Mouse (Mus musculus): ENCODE data around the gene Ksr1. TPM values are rescaled to one million over a fixed set of nuclear protein-coding genes. Genes with fewer than 3 reads are reported as not detected.

Ksr1 gene
- total and polyA plus RNA-seq, 3 experiments = 22.5 to 73.1 (median 61.2) TPM

DNA sequence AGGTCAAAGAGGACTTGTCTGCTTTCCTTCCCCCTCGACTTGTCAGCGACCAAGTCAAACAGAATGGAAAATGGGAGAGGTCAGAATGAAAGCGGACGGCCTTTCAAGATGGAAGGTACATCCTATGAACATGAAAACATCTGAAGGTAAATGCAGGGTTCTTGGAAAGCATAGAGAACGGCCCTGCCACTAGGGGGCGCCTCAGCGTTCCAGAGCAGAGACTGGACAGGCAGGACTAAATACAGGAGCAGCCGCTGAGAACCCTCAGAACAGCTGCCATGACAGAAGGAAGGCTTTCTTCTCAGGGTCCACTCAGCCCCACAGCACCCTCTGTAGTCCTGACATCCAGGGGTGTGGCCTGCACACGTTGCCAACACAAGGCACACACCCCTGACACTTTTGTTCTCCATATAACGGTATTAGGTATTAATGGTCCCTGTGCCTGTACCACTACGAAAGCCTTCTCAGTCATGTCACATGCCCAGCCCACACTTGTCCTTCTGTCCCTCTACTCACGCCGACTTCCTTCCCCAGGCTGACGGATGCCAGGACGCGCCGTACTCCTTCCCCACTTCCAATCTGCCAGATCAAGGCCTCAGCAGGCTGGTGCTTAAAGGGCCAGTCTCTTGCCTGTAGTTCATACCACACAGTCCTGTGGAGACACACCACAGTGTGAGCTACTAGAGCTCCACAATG, 126.2 kb downstream of the Ksr1 start:
- peak; percentile 54 for DNase-seq (ENCODE audit: extremely low read depth)
- Histone ChIP-seq H3K4me3 (replicated peaks in 1 of 3; ENCODE audit: low read depth in 2 of 3, low read length in 2 of 3, poor library complexity in 1 of 3) (no peak overlapping the region), H3K9me3 (replicated peaks; ENCODE audit: low read length) (no peaks in the 10 kb centered on the region), H3K9ac (ENCODE audit: insufficient read depth, low read depth) (no peak overlapping the region), H3K36me3 (replicated peaks in 1 of 2; ENCODE audit: control insufficient read depth in 1 of 2, insufficient read depth in 1 of 2, low read length in 1 of 2) (peaks cover 89 to 97% of the 10 kb centered on the region in 2 experiments), H3K4me1 (ENCODE audit: control insufficient read depth in 1 of 2, insufficient read depth in 2 of 2) (peaks cover 10 to 67% of the 10 kb centered on the region in 2 experiments), H3K79me2 (replicated peaks; ENCODE audit: control insufficient read depth, extremely low read depth, insufficient read depth, poor library complexity, severe bottlenecking) (no peaks in the 10 kb centered on the region), H3K27me3 (replicated peaks) (no peaks in the 10 kb centered on the region), H3K27ac (ENCODE audit: insufficient read depth, low read depth) (no peak overlapping the region), H3K4me2 (ENCODE audit: insufficient read depth, low read depth, poor library complexity, severe bottlenecking) (no peak overlapping the region)
- in situ Hi-C loops (cut with MboI; ENCODE audit: low pct_ligation_motif_present, low pct_unique_long_range_greater_than_20kb, low sequenced_read_pairs) = no loop called here
- dilution Hi-C loops (cut with MboI; ENCODE audit: extremely low pct_ligation_motif_present, extremely low pct_unique_long_range_greater_than_20kb, low sequenced_read_pairs) = no loop called here
- TF ChIP-seq SMC3 (IDR thresholded peaks at IDR 0.05; ENCODE audit: low read depth, low read length) (peak; percentile 45), RAD21 (IDR thresholded peaks at IDR 0.05; ENCODE audit: low read depth, low read length) (peak; percentile 17), UBTF (IDR thresholded peaks at IDR 0.05; ENCODE audit: low read depth, low read length) (no peak), ZKSCAN1 (IDR thresholded peaks at IDR 0.05; ENCODE audit: borderline replicate concordance, low read depth, low read length) (no peak), CTCF (conservative IDR thresholded peaks at IDR 0.05 in 1 of 2, IDR thresholded peaks at IDR 0.05 in 1 of 2; ENCODE audit: low read depth in 2 of 2, low read length in 2 of 2) (peak; percentile 77 to 80)

DNA sequence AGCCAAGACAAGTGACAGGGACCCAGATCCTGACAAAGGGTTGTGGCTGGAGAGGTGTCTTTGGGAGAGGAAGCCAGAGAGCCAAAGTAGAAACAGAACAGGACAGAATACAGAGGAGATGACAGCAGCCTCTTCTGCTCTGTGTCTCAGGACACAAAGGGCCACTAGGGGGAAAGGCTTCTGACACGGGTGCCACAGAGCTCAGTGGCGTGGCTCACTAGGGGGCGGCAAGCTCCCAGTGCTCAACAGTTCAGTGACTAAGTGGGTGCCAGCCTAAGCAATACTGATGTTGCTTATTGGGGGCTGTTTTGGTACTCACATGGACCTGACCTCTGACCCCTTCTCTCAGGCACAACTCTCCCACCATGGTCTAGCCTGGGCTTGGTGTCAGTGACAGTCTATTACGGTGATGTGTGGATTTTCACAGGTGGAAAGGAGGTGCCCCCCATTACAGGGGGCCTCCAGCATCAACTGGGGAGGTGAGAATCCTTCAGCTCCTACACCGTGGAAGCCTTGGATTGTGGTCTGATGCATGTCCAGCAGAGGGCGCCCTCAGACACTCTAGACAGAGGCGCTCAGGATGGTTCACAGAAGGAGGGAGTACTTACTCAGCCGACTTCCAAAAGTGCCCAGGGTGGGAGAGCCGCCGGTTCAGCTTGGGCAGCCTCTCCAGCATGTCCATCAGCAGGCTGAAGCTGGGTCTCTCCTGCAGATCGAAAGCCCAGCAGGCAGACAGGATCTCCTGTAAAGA, 127.1 kb downstream of the Ksr1 start:
- no peaks in the 10 kb centered on the region for H3K9me3 ChIP-seq (replicated peaks; ENCODE audit: low read length)
- H3K27me3 ChIP-seq (replicated peaks) = no peaks in the 10 kb centered on the region
- H3K79me2 ChIP-seq (replicated peaks; ENCODE audit: control insufficient read depth, extremely low read depth, insufficient read depth, poor library complexity, severe bottlenecking) = no peaks in the 10 kb centered on the region
- DNase-seq (ENCODE audit: extremely low read depth) = peak; percentile 85
- no peak overlapping the region for H3K27ac ChIP-seq (ENCODE audit: insufficient read depth, low read depth)
- H3K9ac ChIP-seq (ENCODE audit: insufficient read depth, low read depth) = no peak overlapping the region
- H3K4me1 ChIP-seq (ENCODE audit: control insufficient read depth in 1 of 2, insufficient read depth in 2 of 2) = peaks cover 17 to 76% of the 10 kb centered on the region in 2 experiments
- H3K4me3 ChIP-seq (replicated peaks in 1 of 3; ENCODE audit: low read depth in 2 of 3, low read length in 2 of 3, poor library complexity in 1 of 3) = no peak overlapping the region
- dilution Hi-C loops (cut with MboI; ENCODE audit: extremely low pct_ligation_motif_present, extremely low pct_unique_long_range_greater_than_20kb, low sequenced_read_pairs) = no loop called here
- peaks cover 90 to 97% of the 10 kb centered on the region in 2 experiments for H3K36me3 ChIP-seq (replicated peaks in 1 of 2; ENCODE audit: control insufficient read depth in 1 of 2, insufficient read depth in 1 of 2, low read length in 1 of 2)
- no peak overlapping the region for H3K4me2 ChIP-seq (ENCODE audit: insufficient read depth, low read depth, poor library complexity, severe bottlenecking)
- TF ChIP-seq ZC3H11A (IDR thresholded peaks at IDR 0.05; ENCODE audit: low read depth, low read length) (peak; percentile 5; the same call in 1 of the 2 replicates), NELFE (IDR thresholded peaks at IDR 0.05; ENCODE audit: low read depth, low read length) (no peak), RAD21 (IDR thresholded peaks at IDR 0.05; ENCODE audit: low read depth, low read length) (peak; percentile 65), BHLHE40 (IDR thresholded peaks at IDR 0.05; ENCODE audit: low read depth, low read length) (no peak), CTCF (conservative IDR thresholded peaks at IDR 0.05 in 1 of 2, IDR thresholded peaks at IDR 0.05 in 1 of 2; ENCODE audit: low read depth in 2 of 2, low read length in 2 of 2) (peak; percentile 62 to 79; a peak in 3 of 4 replicates), SMC3 (IDR thresholded peaks at IDR 0.05; ENCODE audit: low read depth, low read length) (peak; percentile 71), ELF1 (IDR thresholded peaks at IDR 0.05; ENCODE audit: low read depth, low read length) (no peak)
- in situ Hi-C loops (cut with MboI; ENCODE audit: low pct_ligation_motif_present, low pct_unique_long_range_greater_than_20kb, low sequenced_read_pairs) = no loop called here

DNA sequence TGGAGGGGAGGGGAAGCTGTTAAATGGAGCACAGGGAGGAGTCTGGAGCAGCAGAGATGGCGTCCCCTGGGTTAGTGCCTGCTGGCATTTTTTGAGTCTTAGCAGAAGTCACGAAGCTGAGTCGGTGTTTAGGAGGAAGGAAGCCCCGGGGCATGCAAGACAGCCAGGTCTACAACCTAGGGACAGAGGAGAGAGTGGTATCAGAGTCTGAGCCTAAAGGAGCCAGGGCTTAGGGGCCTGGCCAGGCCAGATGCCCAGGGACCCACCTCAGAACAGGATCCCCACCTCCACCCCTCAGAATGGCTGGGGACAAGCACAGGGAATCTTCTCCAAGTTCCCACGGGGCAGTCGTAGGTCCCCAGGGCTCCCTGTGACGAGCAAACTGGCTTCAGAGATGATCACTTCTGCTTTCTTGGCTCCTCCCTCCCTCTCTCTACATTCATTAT, 129.0 kb downstream of the Ksr1 start:
- H3K27ac ChIP-seq (ENCODE audit: insufficient read depth, low read depth) = peak overlapping the region; percentile 1; the same call in 1 of the 2 replicates
- peak; percentile 83 for DNase-seq (ENCODE audit: extremely low read depth)
- H3K9me3 ChIP-seq (replicated peaks; ENCODE audit: low read length) = peaks cover 6% of the 10 kb centered on the region
- in situ Hi-C loops (cut with MboI; ENCODE audit: low pct_ligation_motif_present, low pct_unique_long_range_greater_than_20kb, low sequenced_read_pairs) = no loop called here
- no peaks in the 10 kb centered on the region for H3K79me2 ChIP-seq (replicated peaks; ENCODE audit: control insufficient read depth, extremely low read depth, insufficient read depth, poor library complexity, severe bottlenecking)
- H3K9ac ChIP-seq (ENCODE audit: insufficient read depth, low read depth) = no peak overlapping the region
- no peak overlapping the region for H3K4me3 ChIP-seq (replicated peaks in 1 of 3; ENCODE audit: low read depth in 2 of 3, low read length in 2 of 3, poor library complexity in 1 of 3)
- dilution Hi-C loops (cut with MboI; ENCODE audit: extremely low pct_ligation_motif_present, extremely low pct_unique_long_range_greater_than_20kb, low sequenced_read_pairs) = no loop called here
- H3K4me1 ChIP-seq (ENCODE audit: control insufficient read depth in 1 of 2, insufficient read depth in 2 of 2) = peaks cover 18 to 62% of the 10 kb centered on the region in 2 experiments
- no peak overlapping the region for H3K4me2 ChIP-seq (ENCODE audit: insufficient read depth, low read depth, poor library complexity, severe bottlenecking)
- H3K36me3 ChIP-seq (replicated peaks in 1 of 2; ENCODE audit: control insufficient read depth in 1 of 2, insufficient read depth in 1 of 2, low read length in 1 of 2) = peaks cover 76 to 92% of the 10 kb centered on the region in 2 experiments
- H3K27me3 ChIP-seq (replicated peaks) = no peaks in the 10 kb centered on the region
- TF ChIP-seq ZC3H11A (IDR thresholded peaks at IDR 0.05; ENCODE audit: low read depth, low read length) (no peak), RCOR1 (conservative IDR thresholded peaks at IDR 0.05; ENCODE audit: low read depth, low read length) (no peak), UBTF (IDR thresholded peaks at IDR 0.05; ENCODE audit: low read depth, low read length) (no peak), EP300 (IDR thresholded peaks at IDR 0.05; ENCODE audit: low read length) (peak; percentile 75), MAX (IDR thresholded peaks at IDR 0.05; ENCODE audit: low read length) (no peak), PAX5 (IDR thresholded peaks at IDR 0.05; ENCODE audit: low read length) (no peak), MEF2A (IDR thresholded peaks at IDR 0.05; ENCODE audit: borderline replicate concordance, low read depth, low read length) (peak; percentile 32; the same call in 1 of the 2 replicates), SIN3A (IDR thresholded peaks at IDR 0.05; ENCODE audit: low read length) (no peak), GABPA (IDR thresholded peaks at IDR 0.05; ENCODE audit: insufficient replicate concordance, low read depth, low read length) (no peak), KAT2A (IDR thresholded peaks at IDR 0.05; ENCODE audit: insufficient replicate concordance, low read length) (no peak), MAZ (IDR thresholded peaks at IDR 0.05; ENCODE audit: low read depth, low read length) (no peak), RAD21 (IDR thresholded peaks at IDR 0.05; ENCODE audit: low read depth, low read length) (no peak), TBP (conservative IDR thresholded peaks at IDR 0.05; ENCODE audit: low read depth, low read length) (no peak), ETS1 (conservative IDR thresholded peaks at IDR 0.05; ENCODE audit: low read depth, low read length) (peak; percentile 45; the same call in 1 of the 2 replicates), CTCF (conservative IDR thresholded peaks at IDR 0.05 in 1 of 2, IDR thresholded peaks at IDR 0.05 in 1 of 2; ENCODE audit: low read depth in 2 of 2, low read length in 2 of 2) (no peak), ZKSCAN1 (IDR thresholded peaks at IDR 0.05; ENCODE audit: borderline replicate concordance, low read depth, low read length) (no peak)
